Mouse (Mus musculus) bone marrow macrophage, adult 2 months (primary cell): Measurements from ENCODE around the gene Spaca3.

Experiments
- CTCF ChIP-seq: IDR thresholded peaks from 2 replicates; pipeline ENCODE4 v1.5.1; 2012; ENCODE audit warnings: low read depth, mild to moderate bottlenecking, low read length, moderate library complexity
- POLR2A ChIP-seq: IDR thresholded peaks from 2 replicates; pipeline ENCODE4 v1.6.1; 2012; ENCODE audit warnings: mild to moderate bottlenecking, low read depth, low read length, borderline replicate concordance

- TF ChIP-seq POLR2A: no peak
- no peak for TF ChIP-seq CTCF
Observed at GRCm38 (mm10) chr11:80902664-80903063, 44.5 kb downstream of the Spaca3 start.
